Mouse (Mus musculus): ENCODE data around the gene Ehbp1. TPM values are rescaled to one million over a fixed set of nuclear protein-coding genes. Genes with fewer than 3 reads are reported as not detected.

Gene Ehbp1
- polyA plus RNA-seq, 1 experiment, result 2.2 TPM

DNA sequence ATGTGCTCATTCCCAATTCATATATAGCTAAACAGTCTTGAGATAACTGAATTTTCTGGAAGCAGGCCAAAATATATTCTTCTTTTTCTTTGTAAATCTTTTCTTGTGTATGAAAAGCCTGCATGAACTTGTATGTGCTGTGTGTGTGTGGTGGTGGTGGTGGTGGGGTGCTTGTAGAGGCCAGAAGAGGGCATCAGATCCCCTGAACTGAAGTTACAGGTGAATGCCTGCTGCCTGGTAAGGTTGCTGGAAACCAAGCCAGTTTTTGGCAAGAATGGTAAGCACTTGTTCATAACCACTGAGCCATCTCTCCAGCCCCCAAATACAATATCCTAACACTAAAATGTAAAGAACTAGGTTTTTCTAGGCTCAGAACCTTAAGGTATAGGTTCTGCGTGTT lies 26.3 kb downstream of the Ehbp1 start:
- no peak overlapping the region for H3ac ChIP-seq (ENCODE audit: control insufficient read depth, insufficient read length, low read depth)
- no peaks in the 10 kb centered on the region for H3K27me3 ChIP-seq (ENCODE audit: control insufficient read depth, insufficient read depth, insufficient read length)
- no peaks in the 10 kb centered on the region for H3K79me3 ChIP-seq (ENCODE audit: low read depth)
- H3K4me3 ChIP-seq (ENCODE audit: insufficient read depth, poor library complexity, severe bottlenecking), result no peak overlapping the region
- no peaks in the 10 kb centered on the region for H3K36me3 ChIP-seq (ENCODE audit: control insufficient read depth, insufficient read depth)
- TF ChIP-seq MAX (IDR thresholded peaks at IDR 0.05) (no peak), CTCF (IDR thresholded peaks at IDR 0.05; ENCODE audit: control insufficient read depth, insufficient read depth, insufficient read length) (no peak), CEBPB (IDR thresholded peaks at IDR 0.05; ENCODE audit: low read depth) (no peak)
- no peaks in the 10 kb centered on the region for H3K79me2 ChIP-seq (ENCODE audit: control insufficient read depth, insufficient read depth)

DNA sequence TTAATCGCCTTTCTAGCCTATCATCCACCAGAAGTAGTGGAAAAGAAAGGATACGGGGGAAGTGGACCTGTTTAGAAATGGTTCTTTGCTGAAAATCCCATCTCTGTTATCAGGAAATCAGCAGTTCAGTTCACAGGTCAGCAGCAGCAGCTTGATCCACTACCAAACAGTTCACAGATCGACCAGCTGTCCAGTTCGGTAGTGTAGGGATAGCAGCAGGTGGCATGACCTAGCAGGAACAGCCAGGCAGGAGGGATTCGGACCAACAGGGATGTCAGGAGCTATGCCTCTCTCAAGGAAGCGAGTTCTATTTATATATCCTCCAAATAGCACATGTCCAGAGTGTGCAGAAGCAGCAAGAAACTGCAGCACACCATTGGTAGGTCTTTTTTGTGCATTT lies 40.9 kb downstream of the Ehbp1 start:
- Histone ChIP-seq H3K36me3 (ENCODE audit: control insufficient read depth, insufficient read depth) (no peaks in the 10 kb centered on the region), H3ac (ENCODE audit: control insufficient read depth, insufficient read length, low read depth) (no peak overlapping the region), H3K4me3 (ENCODE audit: insufficient read depth, poor library complexity, severe bottlenecking) (no peak overlapping the region), H3K79me2 (ENCODE audit: control insufficient read depth, insufficient read depth) (no peaks in the 10 kb centered on the region), H3K27me3 (ENCODE audit: control insufficient read depth, insufficient read depth, insufficient read length) (no peaks in the 10 kb centered on the region), H3K79me3 (ENCODE audit: low read depth) (no peaks in the 10 kb centered on the region)
- TF ChIP-seq MAX (IDR thresholded peaks at IDR 0.05) (no peak), USF1 (IDR thresholded peaks at IDR 0.05; ENCODE audit: low read depth) (no peak), FOSL1 (IDR thresholded peaks at IDR 0.05; ENCODE audit: insufficient read depth, low read length, poor library complexity, severe bottlenecking) (no peak), MYOD1 (IDR thresholded peaks at IDR 0.05; ENCODE audit: control insufficient read depth, insufficient read length, low read depth) (no peak)

DNA sequence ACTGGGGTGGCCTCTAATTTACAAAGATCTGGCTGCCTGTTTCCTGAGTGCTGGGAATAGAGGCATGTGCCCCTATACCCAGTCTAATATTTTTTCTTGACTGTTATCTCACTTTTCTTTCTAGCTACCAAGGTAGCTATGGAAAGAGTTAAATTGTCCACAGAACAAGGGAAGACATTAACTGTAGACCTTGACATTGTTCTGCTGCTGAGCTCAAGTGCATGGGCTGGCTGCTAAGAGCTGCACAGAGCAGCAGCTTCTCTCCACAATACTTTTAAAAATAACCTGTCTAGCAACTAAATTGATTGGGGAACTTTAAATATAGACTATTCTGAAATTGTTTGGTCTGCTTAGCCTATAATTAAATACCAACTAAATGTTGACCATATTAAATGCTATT lies 52.9 kb downstream of the Ehbp1 start:
- H3K79me2 ChIP-seq (ENCODE audit: control insufficient read depth, insufficient read depth), result no peaks in the 10 kb centered on the region
- H3ac ChIP-seq (ENCODE audit: control insufficient read depth, insufficient read length, low read depth), result no peak overlapping the region
- H3K79me3 ChIP-seq (ENCODE audit: low read depth), result no peaks in the 10 kb centered on the region
- TF ChIP-seq MYOG (IDR thresholded peaks at IDR 0.05; ENCODE audit: control insufficient read depth, extremely low read depth, insufficient read length), result no peak
- TF ChIP-seq USF1 (IDR thresholded peaks at IDR 0.05; ENCODE audit: low read depth), result no peak
- TF ChIP-seq MYOD1 (IDR thresholded peaks at IDR 0.05; ENCODE audit: control insufficient read depth, insufficient read length, low read depth), result no peak
- TF ChIP-seq MAX (IDR thresholded peaks at IDR 0.05), result no peak
- no peak for TF ChIP-seq CEBPB (IDR thresholded peaks at IDR 0.05; ENCODE audit: low read depth)
- TF ChIP-seq FOSL1 (IDR thresholded peaks at IDR 0.05; ENCODE audit: insufficient read depth, low read length, poor library complexity, severe bottlenecking), result no peak
- no peak for TF ChIP-seq CTCF (IDR thresholded peaks at IDR 0.05; ENCODE audit: control insufficient read depth, insufficient read depth, insufficient read length)
- no peaks in the 10 kb centered on the region for H3K27me3 ChIP-seq (ENCODE audit: control insufficient read depth, insufficient read depth, insufficient read length)
- H3K36me3 ChIP-seq (ENCODE audit: control insufficient read depth, insufficient read depth), result no peaks in the 10 kb centered on the region
- H3K4me3 ChIP-seq (ENCODE audit: insufficient read depth, poor library complexity, severe bottlenecking), result no peak overlapping the region

DNA sequence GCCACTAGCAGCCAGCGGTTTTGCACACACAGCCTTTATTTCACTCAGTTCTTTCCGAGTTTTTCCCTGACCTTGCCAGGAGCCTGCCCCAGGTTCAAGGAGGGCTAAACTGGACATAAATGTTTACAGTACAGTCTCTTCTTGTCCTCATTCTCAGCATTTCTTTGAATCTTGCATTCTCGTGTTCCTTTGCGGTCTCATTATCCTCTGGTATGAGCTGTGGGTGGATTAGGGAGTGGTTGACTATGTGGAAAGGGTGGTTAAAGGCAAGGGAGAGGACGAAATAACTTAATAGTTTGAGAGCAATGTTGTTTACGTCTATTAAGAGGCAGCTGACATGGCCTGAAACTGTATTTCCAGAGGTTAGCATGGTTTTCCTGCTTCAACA lies 54.6 kb downstream of the Ehbp1 start:
- Histone ChIP-seq H3K36me3 (ENCODE audit: control insufficient read depth, insufficient read depth) (no peaks in the 10 kb centered on the region), H3K4me3 (ENCODE audit: insufficient read depth, poor library complexity, severe bottlenecking) (peak overlapping the region; percentile 30), H3K79me2 (ENCODE audit: control insufficient read depth, insufficient read depth) (no peaks in the 10 kb centered on the region), H3K27me3 (ENCODE audit: control insufficient read depth, insufficient read depth, insufficient read length) (no peaks in the 10 kb centered on the region), H3ac (ENCODE audit: control insufficient read depth, insufficient read length, low read depth) (peak overlapping the region; percentile 64), H3K79me3 (ENCODE audit: low read depth) (no peaks in the 10 kb centered on the region)
- TF ChIP-seq CEBPB (IDR thresholded peaks at IDR 0.05; ENCODE audit: low read depth) (no peak), USF1 (IDR thresholded peaks at IDR 0.05; ENCODE audit: low read depth) (no peak), MYOG (IDR thresholded peaks at IDR 0.05; ENCODE audit: control insufficient read depth, extremely low read depth, insufficient read length) (no peak), MAX (IDR thresholded peaks at IDR 0.05) (no peak), FOSL1 (IDR thresholded peaks at IDR 0.05; ENCODE audit: insufficient read depth, low read length, poor library complexity, severe bottlenecking) (no peak), CTCF (IDR thresholded peaks at IDR 0.05; ENCODE audit: control insufficient read depth, insufficient read depth, insufficient read length) (no peak), MYOD1 (IDR thresholded peaks at IDR 0.05; ENCODE audit: control insufficient read depth, insufficient read length, low read depth) (no peak)

DNA sequence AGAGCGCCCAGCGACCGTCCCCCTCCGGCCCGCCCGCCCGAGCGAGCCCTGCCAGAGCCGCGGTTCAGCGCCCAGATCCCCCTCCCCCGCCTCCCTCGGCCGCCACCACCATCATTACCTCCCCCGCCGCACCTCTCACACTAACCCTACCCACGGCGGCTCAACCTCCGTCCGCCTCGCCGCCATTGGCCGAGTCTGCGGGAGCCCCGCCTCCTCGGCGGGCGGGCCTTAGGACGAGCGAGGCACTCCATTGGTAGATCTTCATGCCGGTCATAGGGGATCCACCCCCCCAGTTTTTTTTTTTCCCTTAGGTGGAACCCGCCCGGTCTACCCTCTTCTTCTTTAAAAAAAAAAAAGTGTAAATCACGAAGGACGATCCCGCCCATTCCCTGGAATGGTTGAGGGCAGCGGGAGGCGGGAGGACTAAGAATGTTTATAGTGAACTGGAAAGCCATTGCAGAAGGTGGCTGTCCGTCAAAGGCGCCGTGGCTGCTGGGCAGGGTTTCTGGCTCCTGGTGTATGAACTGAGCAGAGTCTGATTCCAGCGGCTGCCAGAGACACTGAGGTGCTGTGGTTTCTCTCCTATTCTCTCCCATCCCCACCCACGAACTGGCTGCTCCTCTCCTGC lies 55.1 kb downstream of the Ehbp1 start:
- Histone ChIP-seq H3ac (ENCODE audit: control insufficient read depth, insufficient read length, low read depth) (peak overlapping the region; percentile 86), H3K36me3 (ENCODE audit: control insufficient read depth, insufficient read depth) (no peaks in the 10 kb centered on the region), H3K79me2 (ENCODE audit: control insufficient read depth, insufficient read depth) (no peaks in the 10 kb centered on the region), H3K4me3 (ENCODE audit: insufficient read depth, poor library complexity, severe bottlenecking) (peak overlapping the region; percentile 59), H3K27me3 (ENCODE audit: control insufficient read depth, insufficient read depth, insufficient read length) (no peaks in the 10 kb centered on the region), H3K79me3 (ENCODE audit: low read depth) (no peaks in the 10 kb centered on the region)
- no peak for TF ChIP-seq CTCF (IDR thresholded peaks at IDR 0.05; ENCODE audit: control insufficient read depth, insufficient read depth, insufficient read length)
- TF ChIP-seq MAX (IDR thresholded peaks at IDR 0.05), result no peak
- no peak for TF ChIP-seq MYOD1 (IDR thresholded peaks at IDR 0.05; ENCODE audit: control insufficient read depth, insufficient read length, low read depth)
- TF ChIP-seq USF1 (IDR thresholded peaks at IDR 0.05; ENCODE audit: low read depth), result no peak
- no peak for TF ChIP-seq MYOG (IDR thresholded peaks at IDR 0.05; ENCODE audit: control insufficient read depth, extremely low read depth, insufficient read length)

DNA sequence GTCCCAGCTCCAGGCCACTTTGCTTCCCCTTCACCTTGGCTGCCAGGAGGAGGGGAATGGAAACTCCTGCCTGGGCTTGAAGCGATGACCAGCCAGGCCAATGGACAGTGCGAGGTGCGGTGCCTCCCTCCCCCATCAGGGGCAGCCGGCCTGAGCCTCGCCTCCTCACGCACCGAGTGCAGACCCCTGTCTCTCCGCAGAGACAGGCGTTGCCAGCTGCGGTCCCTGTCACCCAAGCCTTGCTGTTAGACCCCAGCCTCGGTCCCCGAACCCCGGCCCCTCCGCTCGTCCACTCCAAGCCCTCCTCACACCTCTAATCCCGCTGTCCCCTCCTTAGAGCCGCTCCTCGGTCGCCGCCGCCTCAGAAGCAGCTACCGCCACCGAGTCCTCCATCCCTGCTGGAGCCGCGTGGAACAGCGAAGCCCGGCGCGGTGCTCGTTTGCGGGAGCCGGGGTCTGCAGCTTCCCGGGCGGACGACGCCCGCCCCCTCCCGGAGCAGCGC lies 55.7 kb downstream of the Ehbp1 start:
- Histone ChIP-seq H3K4me3 (ENCODE audit: insufficient read depth, poor library complexity, severe bottlenecking) (peak overlapping the region; percentile 59), H3ac (ENCODE audit: control insufficient read depth, insufficient read length, low read depth) (peak overlapping the region; percentile 86), H3K79me3 (ENCODE audit: low read depth) (no peaks in the 10 kb centered on the region), H3K27me3 (ENCODE audit: control insufficient read depth, insufficient read depth, insufficient read length) (no peaks in the 10 kb centered on the region), H3K36me3 (ENCODE audit: control insufficient read depth, insufficient read depth) (no peaks in the 10 kb centered on the region), H3K79me2 (ENCODE audit: control insufficient read depth, insufficient read depth) (no peaks in the 10 kb centered on the region)
- TF ChIP-seq CEBPB (IDR thresholded peaks at IDR 0.05; ENCODE audit: low read depth) (no peak), CTCF (IDR thresholded peaks at IDR 0.05; ENCODE audit: control insufficient read depth, insufficient read depth, insufficient read length) (no peak), FOSL1 (IDR thresholded peaks at IDR 0.05; ENCODE audit: insufficient read depth, low read length, poor library complexity, severe bottlenecking) (no peak), USF1 (IDR thresholded peaks at IDR 0.05; ENCODE audit: low read depth) (no peak), MAX (IDR thresholded peaks at IDR 0.05) (no peak), MYOG (IDR thresholded peaks at IDR 0.05; ENCODE audit: control insufficient read depth, extremely low read depth, insufficient read length) (no peak), MYOD1 (IDR thresholded peaks at IDR 0.05; ENCODE audit: control insufficient read depth, insufficient read length, low read depth) (no peak)

All from C2C12 (cell line).